In the genomic region with DNA sequence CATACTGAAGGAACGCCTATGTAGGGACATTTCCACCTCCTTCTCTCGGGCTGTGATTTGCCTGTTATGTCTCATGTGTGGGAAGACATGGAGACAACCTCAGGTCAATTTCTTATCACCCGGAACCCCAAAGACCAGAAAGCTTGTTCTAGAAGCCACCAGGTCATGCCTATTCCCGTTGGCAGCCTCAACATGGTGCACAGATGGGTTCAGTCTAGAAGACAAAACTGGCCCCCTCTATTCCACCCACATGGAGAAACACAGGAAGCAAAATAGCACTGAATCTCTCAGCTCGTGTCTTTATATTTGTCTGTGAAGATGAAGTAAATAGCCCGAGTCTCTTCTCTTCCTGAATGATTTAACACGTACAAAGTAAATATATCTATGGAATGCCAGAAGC, we compare ENCODE assay signal across 24 mouse cellular contexts.
DNase-seq lines count a peak whose midpoint lies in the region; ATAC-seq lines count a peak whose summit lies in the region.
"Had no signal": no experiment of that assay in that cellular context is flagged by ENCODE, and none has a peak within 500 bp of the region (broad histone marks: within the 10 kb centered on the region; RNA-seq: fewer than 3 reads in every experiment).

No protein-coding gene starts in this region.

- peak; percentile 39 to 70 for DNase-seq in frontal cortex, postnatal 36 days (ENCODE audit: low spot score in 2 of 2)
- no peak for DNase-seq in frontal cortex, postnatal 25 days (ENCODE audit: low spot score in 2 of 2)
- peak; percentile 58 for DNase-seq in right cerebral cortex, adult 18-20 months
- no peak for DNase-seq in right cerebral cortex, postnatal 14 days
- peak; percentile 37 to 88 for DNase-seq in left cerebral cortex, postnatal 25 days (ENCODE audit: low spot score in 2 of 2)
- peak; percentile 20 to 36 for DNase-seq in right cerebral cortex, postnatal 36 days (ENCODE audit: low spot score in 2 of 2)
- DNase-seq in adrenal gland, postnatal 10 days = no peak
- DNase-seq: adrenal gland, postnatal 25 days; cerebellum, adult 2 months; cerebellum, postnatal 10 days; forebrain, postnatal 0 days; gastrocnemius, postnatal 10 days; heart, adult 18-20 months; heart, postnatal 14 days had no signal

- no peaks in the 10 kb centered on the region for H3K36me3 ChIP-seq in heart, embryonic 11.5 days (ENCODE audit: control insufficient read depth, insufficient read depth, low read length)
- H3K36me3 ChIP-seq: embryonic facial prominence, embryonic 10.5 days; heart, embryonic 10.5 days; heart, embryonic 15.5 days had no signal

- H3K4me2 ChIP-seq in heart, embryonic 11.5 days = no peak overlapping the region
- H3K4me2 ChIP-seq: forebrain, embryonic 13.5 days; heart, embryonic 15.5 days; hindbrain, embryonic 13.5 days had no signal

- WGBS in heart, embryonic 11.5 days (ENCODE audit: insufficient replicate concordance) = 76% methylated on average over 7 of the region's 7 CpGs

- H3K27me3 ChIP-seq in heart, embryonic 11.5 days (ENCODE audit: control insufficient read depth, insufficient read depth, low read length) = no peaks in the 10 kb centered on the region
- H3K27me3 ChIP-seq: CH12.LX; forebrain, embryonic 13.5 days; heart, embryonic 15.5 days; hindbrain, embryonic 13.5 days had no signal

- H3K27ac ChIP-seq in heart, embryonic 11.5 days (ENCODE audit: low read depth, low read length) = no peak overlapping the region
- H3K27ac ChIP-seq: embryonic facial prominence, embryonic 10.5 days; forebrain, embryonic 13.5 days; heart, embryonic 10.5 days; heart, embryonic 15.5 days; hindbrain, embryonic 13.5 days; hindbrain, postnatal 0 days had no signal

- intact Hi-C loops in left cerebral cortex, postnatal 25 days (cut with DNase I) = loop anchor here (1.0 to 2.0 kb wide), 2 partner anchors 53 to 75 kb away; no protein-coding TSS in a partner anchor

- no peaks in the 10 kb centered on the region for H3K4me1 ChIP-seq in heart, embryonic 11.5 days (ENCODE audit: control insufficient read depth, insufficient read depth, low read length)
- H3K4me1 ChIP-seq: embryonic facial prominence, embryonic 10.5 days; heart, embryonic 10.5 days; heart, embryonic 15.5 days had no signal

- ATAC-seq in heart, embryonic 11.5 days (replicated peaks; ENCODE audit: insufficient number of reproducible peaks, low FRiP score, low TSS enrichment) = no peak
- ATAC-seq: activated CD4-positive, CD25-positive, alpha-beta regulatory T cell, adult 4 months; forebrain, embryonic 13.5 days; forebrain, postnatal 0 days; hindbrain, postnatal 0 days; Patski had no signal

- H3K9me3 ChIP-seq in heart, embryonic 11.5 days (replicated peaks; ENCODE audit: control insufficient read depth, low read length) = no peaks in the 10 kb centered on the region
- H3K9me3 ChIP-seq: embryonic facial prominence, embryonic 10.5 days; forebrain, embryonic 13.5 days; heart, embryonic 10.5 days; heart, embryonic 15.5 days; hindbrain, embryonic 13.5 days had no signal

- no peak overlapping the region for H3K4me3 ChIP-seq in heart, embryonic 11.5 days (ENCODE audit: low read depth, low read length)
- H3K4me3 ChIP-seq: embryonic facial prominence, embryonic 10.5 days; forebrain, embryonic 13.5 days; heart, embryonic 10.5 days; heart, embryonic 15.5 days; hindbrain, embryonic 13.5 days had no signal

- no peak overlapping the region for H3K9ac ChIP-seq in heart, embryonic 11.5 days (ENCODE audit: low read depth, low read length)
- H3K9ac ChIP-seq: forebrain, embryonic 13.5 days; forebrain, postnatal 0 days; heart, embryonic 15.5 days; hindbrain, embryonic 13.5 days had no signal

Comparison
In these comparisons a context has a peak if more than half of its experiments do, and no peak if none do; other contexts are left out.
1. DNase-seq: peak in frontal cortex, postnatal 36 days (2 of 2), right cerebral cortex, adult 18-20 months (single experiment), left cerebral cortex, postnatal 25 days (2 of 2) and right cerebral cortex, postnatal 36 days (2 of 2); none in frontal cortex, postnatal 25 days (0 of 2), right cerebral cortex, postnatal 14 days (single experiment) and adrenal gland, postnatal 10 days (single experiment).